Mouse (Mus musculus): ENCODE measurements at regions not wholly inside any gene's neighbourhood (a gene's known extent, or its start where the extent isn't known, plus 50 kb on each side); places are given as distances from the start of the nearest gene placed in this dataset.

DNA sequence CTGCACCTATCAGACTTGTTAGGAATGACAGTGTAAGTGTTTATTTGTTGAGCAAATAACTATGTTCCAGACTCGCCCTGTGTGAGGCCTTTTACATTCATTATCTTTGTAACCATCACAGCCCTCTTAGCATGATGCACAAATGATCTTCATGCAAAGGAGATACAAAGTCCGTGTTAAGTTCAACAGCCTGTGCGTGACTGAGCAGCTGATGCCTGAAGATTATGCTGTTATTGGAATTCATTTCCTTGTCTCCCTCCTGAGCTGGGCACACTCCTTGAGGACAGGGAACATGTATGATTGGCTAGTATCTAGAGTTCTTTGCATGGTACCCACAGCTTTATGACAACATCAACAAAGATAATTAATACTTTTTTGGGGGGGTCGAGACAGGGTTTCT, 162.0 kb upstream of the Adgrl2 start:
- TF ChIP-seq POLR2A (IDR thresholded peaks at IDR 0.05; ENCODE audit: extremely low read depth, insufficient read depth, low read length) (no peak), CTCF (IDR thresholded peaks at IDR 0.05; ENCODE audit: extremely low read depth, insufficient read depth, low read length) (no peak)

Measured in cortical plate, adult 2 months (tissue).